Mouse (Mus musculus) central nervous system, embryonic 18 days (tissue): Measurements from ENCODE around the gene Slc2a1. TPM values are rescaled to one million over a fixed set of nuclear protein-coding genes. Genes with fewer than 3 reads are reported as not detected.

Experiments
- polyA plus RNA-seq: library from polyadenylated mRNA; depleted of rRNA; stranded (reverse); fragments of >200 nt; gene quantifications from 2 replicates; pipeline ENCODE4 v1.2.3, GENCODE M21; 2012; rRNA removed

The Slc2a1 gene
- 64.7 and 77.2 TPM in 2 replicates for polyA plus RNA-seq

DNA sequence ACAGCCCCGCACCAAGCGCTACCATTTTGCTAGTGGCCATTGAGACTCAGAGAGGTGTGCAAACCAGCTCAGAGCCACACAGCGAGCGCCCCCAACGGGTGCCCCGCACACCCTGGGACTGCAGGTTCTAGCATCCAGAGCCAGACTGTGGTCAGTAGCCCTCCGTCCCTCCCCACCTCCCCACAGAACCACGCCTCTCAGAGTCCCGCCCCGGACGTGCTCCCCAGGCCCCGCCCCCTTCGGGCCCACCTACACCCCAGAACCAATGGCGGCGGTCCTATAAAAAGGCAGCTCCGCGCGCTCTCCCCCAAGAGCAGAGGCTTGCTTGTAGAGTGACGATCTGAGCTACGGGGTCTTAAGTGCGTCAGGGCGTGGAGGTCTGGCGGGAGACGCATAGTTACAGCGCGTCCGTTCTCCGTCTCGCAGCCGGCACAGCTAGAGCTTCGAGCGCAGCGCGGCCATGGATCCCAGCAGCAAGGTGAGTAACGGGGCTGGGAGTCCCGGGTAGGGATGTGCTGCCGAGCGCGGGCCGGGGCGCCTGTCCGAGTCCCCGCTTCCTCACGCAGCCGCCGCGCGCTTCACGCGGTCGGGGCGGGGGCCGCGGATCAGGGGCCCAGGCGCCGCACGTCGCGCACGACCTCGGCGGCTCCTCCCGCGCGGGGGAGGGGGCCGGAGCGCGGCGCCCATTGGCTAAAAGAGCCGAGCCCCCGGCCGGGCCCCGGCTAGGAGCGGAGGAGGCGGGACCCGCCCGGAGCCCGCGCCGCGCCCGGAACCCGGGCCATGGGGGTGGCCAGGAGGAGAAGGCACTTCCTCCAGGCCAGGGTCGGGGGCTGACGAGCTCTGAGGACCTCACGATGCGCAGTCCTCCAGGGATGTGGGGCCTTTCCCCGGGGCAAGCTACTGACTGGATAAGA lies at the start of gene Slc2a1:
Slc2a1 (plus strand) TSS at position 217 of the 914 bp plus-strand sequence.

DNA sequence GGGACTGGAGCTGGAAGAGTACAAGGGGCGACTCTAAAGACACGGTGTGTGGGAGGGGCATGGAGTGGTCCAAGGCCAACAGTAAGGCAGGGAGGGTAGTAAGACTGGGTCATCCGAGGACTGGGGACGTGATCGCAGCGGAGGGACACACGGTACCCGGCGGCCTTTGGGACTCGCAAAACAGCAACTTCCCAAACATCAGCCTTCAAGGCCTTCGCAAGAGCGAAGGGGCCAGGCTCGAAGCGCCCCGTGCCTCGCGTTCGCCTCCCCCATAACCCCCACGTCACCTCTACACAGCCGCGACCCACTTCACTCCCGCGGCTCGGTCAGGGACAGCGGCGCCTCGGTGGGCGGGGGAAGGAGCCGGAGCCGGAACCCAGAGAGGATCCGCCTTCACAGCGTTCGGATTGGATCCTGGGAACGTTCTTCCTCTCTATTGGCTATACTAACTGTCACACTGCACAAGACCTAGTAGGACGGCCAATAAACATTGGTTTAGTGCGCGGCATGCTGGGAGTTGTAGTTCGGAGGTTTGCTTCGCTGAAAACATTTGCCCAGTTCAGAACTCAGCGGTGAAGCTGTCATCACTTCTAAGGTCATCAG lies 65.4 kb downstream of the Slc2a1 start, which contains the start of gene Zfp691:
Zfp691 (minus strand) TSS at position 345 of the 603 bp plus-strand sequence.

Other genes starting within 250 kb of the Slc2a1 start
- gene Olfr1331, start 244.1 kb upstream of the Slc2a1 start, polyA plus RNA-seq, result not detected in 2 replicates
- gene Olfr1330, start 220.1 kb upstream of the Slc2a1 start, polyA plus RNA-seq, result not detected in 2 replicates
- gene Olfr1329, start 191.2 kb upstream of the Slc2a1 start, polyA plus RNA-seq, result not detected in 2 replicates
- not detected in 2 replicates for gene Olfr1328, start 170.1 kb upstream of the Slc2a1 start, polyA plus RNA-seq
- gene Lao1, start 147.1 kb upstream of the Slc2a1 start, polyA plus RNA-seq, result 0.14 and 0.15 TPM in 2 replicates
- 4.2 and 5.2 TPM in 2 replicates for gene Zfp691, start 65.5 kb downstream of the Slc2a1 start, polyA plus RNA-seq
- gene Ermap, start 81.3 kb downstream of the Slc2a1 start, polyA plus RNA-seq, result 0.45 and 0.51 TPM in 2 replicates
- 152 and 154 TPM in 2 replicates for gene Svbp, start 86.6 kb downstream of the Slc2a1 start, polyA plus RNA-seq
- gene Tmem269, start 109.5 kb downstream of the Slc2a1 start, polyA plus RNA-seq, result 0.56 and 0.60 TPM in 2 replicates
- gene AU022252, start 124.0 kb downstream of the Slc2a1 start, polyA plus RNA-seq, result 15.4 and 16.3 TPM in 2 replicates
- gene P3h1, start 124.2 kb downstream of the Slc2a1 start, polyA plus RNA-seq, result 20.6 and 24.2 TPM in 2 replicates
- gene Cldn19, start 146.7 kb downstream of the Slc2a1 start, polyA plus RNA-seq, result 0.56 and 1.1 TPM in 2 replicates
- gene Ybx1, start 185.9 kb downstream of the Slc2a1 start, polyA plus RNA-seq, result 777 and 833 TPM in 2 replicates
- gene Ppih, start 211.8 kb downstream of the Slc2a1 start, polyA plus RNA-seq, result 53.0 and 55.8 TPM in 2 replicates